8 mouse cellular contexts compared by ENCODE assay signal in genomic region chr7:4427161-4427912, GRCm38 (mm10). TPM values are rescaled to one million over a fixed set of nuclear protein-coding genes. Genes with fewer than 3 reads are reported as not detected.
A peak's percentile ranks its signal among the peaks of the same experiment; 100 is the strongest.
DNase-seq lines count a peak whose midpoint lies in the region; ATAC-seq and TF ChIP-seq lines count a peak whose summit lies in the region.

No protein-coding gene starts in this region.

- WGBS in heart, embryonic 10.5 days: 74% methylated on average over 7 of the region's 7 CpGs
- 77% methylated on average over 7 of the region's 7 CpGs for WGBS in kidney, embryonic 14.5 days
- 77% methylated on average over 7 of the region's 7 CpGs for WGBS in limb, embryonic 14.5 days

- peak; percentile 97 for DNase-seq in brain, adult 2 months (ENCODE audit: low read depth, low spot score)
- peak; percentile 91 for DNase-seq in heart, embryonic 10.5 days (ENCODE audit: low spot score)
- DNase-seq in limb, embryonic 14.5 days (ENCODE audit: low spot score): peak; percentile 98
- peak; percentile 53 to 77 for DNase-seq in monocyte, adult 2 months (ENCODE audit: low read depth in 1 of 2, low spot score in 2 of 2)
- peak; percentile 78 to 89 for DNase-seq in spleen, postnatal 36 days (ENCODE audit: low spot score in 2 of 2)

- no peaks in the 10 kb centered on the region for H3K27me3 ChIP-seq in C2C12 (ENCODE audit: control insufficient read depth, insufficient read depth, insufficient read length)
- no peaks in the 10 kb centered on the region for H3K27me3 ChIP-seq in heart, embryonic 10.5 days (ENCODE audit: insufficient read depth, poor library complexity, severe bottlenecking)
- H3K27me3 ChIP-seq in kidney, embryonic 14.5 days (ENCODE audit: control insufficient read depth, insufficient read depth, low read length): no peaks in the 10 kb centered on the region
- H3K27me3 ChIP-seq in limb, embryonic 14.5 days (ENCODE audit: control insufficient read depth, insufficient read depth, low read length): no peaks in the 10 kb centered on the region

- H3K4me3 ChIP-seq in C2C12 (ENCODE audit: insufficient read depth, poor library complexity, severe bottlenecking): no peak overlapping the region
- H3K4me3 ChIP-seq in heart, embryonic 10.5 days: no peak overlapping the region
- no peak overlapping the region for H3K4me3 ChIP-seq in kidney, embryonic 14.5 days (ENCODE audit: low read length)
- H3K4me3 ChIP-seq in limb, embryonic 14.5 days (replicated peaks; ENCODE audit: low read length): no peak overlapping the region

- peaks cover 48% of the 10 kb centered on the region for H3K36me3 ChIP-seq in C2C12 (ENCODE audit: control insufficient read depth, insufficient read depth)
- H3K36me3 ChIP-seq in heart, embryonic 10.5 days: peaks cover 83% of the 10 kb centered on the region
- peaks cover 61% of the 10 kb centered on the region for H3K36me3 ChIP-seq in kidney, embryonic 14.5 days (ENCODE audit: control insufficient read depth, insufficient read depth, low read length)
- H3K36me3 ChIP-seq in limb, embryonic 14.5 days (ENCODE audit: control insufficient read depth, insufficient read depth, low read length): peaks cover 59% of the 10 kb centered on the region

- ATAC-seq in erythroblast, adult 5-6 weeks (replicated peaks; ENCODE audit: low FRiP score, poor library complexity, severe bottlenecking): peak; percentile 93
- ATAC-seq in kidney, embryonic 14.5 days (ENCODE audit: low FRiP score, low TSS enrichment): peak; percentile 94
- ATAC-seq in limb, embryonic 14.5 days (ENCODE audit: low FRiP score, low read depth): peak; percentile 90

- TF ChIP-seq CTCF in C2C12 (IDR thresholded peaks at IDR 0.05; ENCODE audit: control insufficient read depth, insufficient read depth, insufficient read length): peak; percentile 91

- no peak for TF ChIP-seq POLR2A in limb, embryonic 14.5 days (IDR thresholded peaks at IDR 0.05; ENCODE audit: borderline replicate concordance, extremely low read depth, insufficient read depth, insufficient read length)

- no peak overlapping the region for H3K4me2 ChIP-seq in kidney, embryonic 14.5 days (replicated peaks; ENCODE audit: low read depth, low read length)
- H3K4me2 ChIP-seq in limb, embryonic 14.5 days (replicated peaks; ENCODE audit: low read depth, low read length, severe bottlenecking): no peak overlapping the region

- no peak overlapping the region for H3K27ac ChIP-seq in heart, embryonic 10.5 days
- no peak overlapping the region for H3K27ac ChIP-seq in kidney, embryonic 14.5 days (ENCODE audit: low read depth, low read length)
- no peak overlapping the region for H3K27ac ChIP-seq in limb, embryonic 14.5 days (replicated peaks; ENCODE audit: low read depth, low read length)

- no peaks in the 10 kb centered on the region for H3K79me2 ChIP-seq in C2C12 (ENCODE audit: control insufficient read depth, insufficient read depth)

- no peaks in the 10 kb centered on the region for H3K4me1 ChIP-seq in heart, embryonic 10.5 days
- no peaks in the 10 kb centered on the region for H3K4me1 ChIP-seq in kidney, embryonic 14.5 days (ENCODE audit: control insufficient read depth, insufficient read depth, low read length)
- no peaks in the 10 kb centered on the region for H3K4me1 ChIP-seq in limb, embryonic 14.5 days (ENCODE audit: control insufficient read depth, insufficient read depth, low read length)

- H3ac ChIP-seq in C2C12 (ENCODE audit: control insufficient read depth, insufficient read length, low read depth): no peak overlapping the region

- H3K9me3 ChIP-seq in heart, embryonic 10.5 days: no peaks in the 10 kb centered on the region
- no peaks in the 10 kb centered on the region for H3K9me3 ChIP-seq in kidney, embryonic 14.5 days (ENCODE audit: control insufficient read depth, low read length)
- H3K9me3 ChIP-seq in limb, embryonic 14.5 days (ENCODE audit: control insufficient read depth, low read length): no peaks in the 10 kb centered on the region

- no peak overlapping the region for H3K9ac ChIP-seq in kidney, embryonic 14.5 days (ENCODE audit: low read depth, low read length)
- H3K9ac ChIP-seq in limb, embryonic 14.5 days (ENCODE audit: low read depth, low read length, severe bottlenecking): no peak overlapping the region

- H3K79me3 ChIP-seq in C2C12 (ENCODE audit: low read depth): no peaks in the 10 kb centered on the region

TF ChIP-seq in C2C12, 6 proteins besides CTCF, POLR2A, EP300 and RAD21:
- TF ChIP-seq MAX (IDR thresholded peaks at IDR 0.05): peak; percentile 26
- TF ChIP-seq FOSL1 (IDR thresholded peaks at IDR 0.05; ENCODE audit: insufficient read depth, low read length, poor library complexity, severe bottlenecking): no peak

RNA-seq across cellular contexts. Expression of gene Rdh13, which starts 18.1 kb away (rescaled TPM):
- 40.7 TPM for polyA plus RNA-seq in C2C12 (2012; fragmentation: generic; extraction: Trizol)
- 0.77 and 3.6 TPM in 2 replicates for total RNA-seq in erythroblast, adult 5-6 weeks (2015; ENCODE audit: low replicate concordance)
- 2.6 and 3.5 TPM in 2 replicates for total RNA-seq in erythroblast, adult 5-6 weeks (2017; ENCODE audit: low replicate concordance)
- 32.9 and 37.0 TPM in 2 replicates for polyA plus RNA-seq in heart, embryonic 10.5 days (2016; fragmentation: Nextera tagmentation; extraction: Ambion mirVana)
- polyA plus RNA-seq in kidney, embryonic 14.5 days (2014; fragmentation: Nextera tagmentation; extraction: Ambion mirVana): 23.4 and 32.9 TPM in 2 replicates
- 21.2 and 23.5 TPM in 2 replicates for polyA plus RNA-seq in limb, embryonic 14.5 days (2012; rRNA removed)
- 23.9 and 25.2 TPM in 2 replicates for polyA plus RNA-seq in limb, embryonic 14.5 days (2014; fragmentation: Nextera tagmentation; extraction: Ambion mirVana)

RNA-seq across cellular contexts. Expression of gene Gp6, which starts 29.8 kb away (rescaled TPM):
- polyA plus RNA-seq in C2C12 (2012; fragmentation: generic; extraction: Trizol): not detected
- total RNA-seq in erythroblast, adult 5-6 weeks (2015; ENCODE audit: low replicate concordance): not detected in 2 replicates
- total RNA-seq in erythroblast, adult 5-6 weeks (2017; ENCODE audit: low replicate concordance): 0.09 and 0.56 TPM in 2 replicates
- polyA plus RNA-seq in heart, embryonic 10.5 days (2016; fragmentation: Nextera tagmentation; extraction: Ambion mirVana): 0.35 and 0.57 TPM in 2 replicates
- polyA plus RNA-seq in kidney, embryonic 14.5 days (2014; fragmentation: Nextera tagmentation; extraction: Ambion mirVana): 0.07 TPM in 2 replicates
- polyA plus RNA-seq in limb, embryonic 14.5 days (2012; rRNA removed): 0.05 and 0.06 TPM in 2 replicates
- polyA plus RNA-seq in limb, embryonic 14.5 days (2014; fragmentation: Nextera tagmentation; extraction: Ambion mirVana): 0.26 TPM in 1 of 2 replicates, not detected in the other

RNA-seq across cellular contexts. Expression of gene Eps8l1, which starts 33.1 kb away (rescaled TPM):
- polyA plus RNA-seq in C2C12 (2012; fragmentation: generic; extraction: Trizol): 0.28 TPM
- total RNA-seq in erythroblast, adult 5-6 weeks (2015; ENCODE audit: low replicate concordance): 17.1 and 19.4 TPM in 2 replicates
- 36.6 and 47.0 TPM in 2 replicates for total RNA-seq in erythroblast, adult 5-6 weeks (2017; ENCODE audit: low replicate concordance)
- 1.7 and 4.6 TPM in 2 replicates for polyA plus RNA-seq in heart, embryonic 10.5 days (2016; fragmentation: Nextera tagmentation; extraction: Ambion mirVana)
- polyA plus RNA-seq in kidney, embryonic 14.5 days (2014; fragmentation: Nextera tagmentation; extraction: Ambion mirVana): 3.0 and 6.8 TPM in 2 replicates
- 6.9 and 10.0 TPM in 2 replicates for polyA plus RNA-seq in limb, embryonic 14.5 days (2012; rRNA removed)
- polyA plus RNA-seq in limb, embryonic 14.5 days (2014; fragmentation: Nextera tagmentation; extraction: Ambion mirVana): 1.9 and 6.5 TPM in 2 replicates
